Mouse (Mus musculus) cerebellum, adult 18-20 months (tissue): ENCODE results near the gene Trappc12.
A peak's percentile ranks its signal among the peaks of the same experiment; 100 is the strongest.

Experiments
- DNase-seq, 2 experiments: peaks; one replicate each; pipeline ENCODE4 v3.0.0; 2021

Gene Trappc12

DNA sequence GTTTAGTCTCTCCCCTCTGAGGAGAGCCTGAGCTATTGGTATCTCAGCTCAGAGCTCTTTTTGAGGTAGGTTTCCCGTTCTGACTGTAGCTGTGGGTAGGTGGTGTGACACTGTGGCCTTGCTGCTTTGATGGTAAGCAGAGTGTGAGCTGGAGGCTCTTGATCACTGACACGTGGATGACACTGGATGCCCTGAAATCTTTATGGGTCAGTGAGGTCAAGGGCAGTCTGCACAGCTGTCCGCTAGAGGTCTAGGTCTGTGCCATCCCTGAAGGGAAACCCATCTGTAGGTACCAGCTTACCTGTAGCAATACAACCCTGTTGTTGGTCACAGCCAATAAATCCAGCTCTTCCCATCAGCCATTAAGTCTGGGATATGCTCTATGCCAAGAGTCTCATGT lies 64.5 kb downstream of the Trappc12 start:
- no peak for DNase-seq

DNA sequence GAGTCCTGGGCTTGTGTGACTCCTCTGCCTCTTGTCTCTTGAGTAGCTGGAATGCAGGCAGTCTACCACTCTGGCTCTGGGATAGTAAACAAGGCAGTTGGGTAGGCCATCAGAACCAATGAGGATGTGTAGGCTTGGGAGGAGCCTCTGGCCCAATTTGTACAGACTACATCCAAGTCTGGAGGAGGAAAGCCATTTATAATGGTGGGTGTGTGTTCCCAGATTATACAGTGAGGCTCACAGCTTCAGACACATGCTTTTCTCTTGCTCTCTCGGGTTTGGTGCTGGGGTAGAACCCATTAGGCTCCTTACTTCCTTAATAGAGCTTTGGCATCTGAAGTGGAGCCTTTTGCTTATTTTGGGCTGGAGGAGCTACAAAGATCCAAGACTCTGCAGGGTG lies 65.6 kb downstream of the Trappc12 start:
- DNase-seq = no peak

DNA sequence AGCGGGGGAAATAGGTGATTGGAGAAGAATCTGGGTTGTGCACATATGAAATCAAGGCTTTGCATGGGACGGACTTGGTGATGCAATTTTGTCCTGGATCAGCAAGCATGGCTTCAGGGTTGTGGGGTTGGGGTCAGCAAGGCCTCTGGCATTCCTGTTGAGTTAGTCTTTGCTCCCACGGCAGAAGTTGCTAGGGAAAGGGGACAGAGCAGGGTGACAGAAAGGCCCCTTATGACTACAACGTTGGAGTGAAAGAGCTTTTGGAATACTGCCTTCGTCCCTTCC lies 74.4 kb downstream of the Trappc12 start:
- DNase-seq = no peak

DNA sequence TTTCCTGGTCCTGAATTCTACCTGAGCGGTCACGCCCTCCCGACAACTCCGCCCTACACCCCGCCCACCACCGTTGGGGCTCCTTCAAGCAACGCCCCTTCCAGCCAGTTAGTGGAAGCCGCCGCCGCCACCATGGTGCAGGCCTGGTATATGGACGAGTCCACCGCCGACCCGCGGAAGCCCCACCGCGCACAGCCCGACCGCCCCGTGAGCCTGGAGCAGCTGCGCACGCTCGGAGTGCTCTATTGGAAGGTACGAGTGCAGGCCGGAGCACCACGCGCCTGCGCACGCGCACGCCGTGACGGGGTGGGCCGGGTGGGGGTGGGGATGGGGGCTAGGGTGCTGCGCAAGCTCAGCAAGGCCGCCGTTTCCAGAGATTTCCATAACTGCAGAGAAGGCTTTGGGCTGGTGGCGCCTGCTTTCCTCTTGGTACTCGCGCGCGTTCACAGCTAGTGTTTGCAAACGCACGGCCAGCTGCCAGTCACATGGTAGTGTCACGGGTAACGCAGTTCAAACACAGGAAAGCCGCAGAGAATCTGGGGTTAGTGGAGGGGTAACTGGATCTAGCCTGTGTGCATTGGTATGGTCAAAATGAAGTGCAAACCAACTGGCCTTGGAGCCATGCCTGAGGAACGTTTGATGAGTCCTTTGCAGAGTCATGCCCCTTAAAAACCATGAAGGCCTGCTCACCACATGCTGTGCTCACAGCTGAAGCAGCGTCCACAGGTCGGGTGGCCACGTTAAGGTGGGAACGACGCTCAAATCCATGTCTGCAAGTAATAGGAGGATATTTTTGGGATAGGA lies 74.9 kb downstream of the Trappc12 start, which contains the start of gene Adi1:
Gene Adi1, plus strand, starts transcription at position 111 of the 804 bp plus-strand sequence.
- DNase-seq = peak; percentile 86 to 88

DNA sequence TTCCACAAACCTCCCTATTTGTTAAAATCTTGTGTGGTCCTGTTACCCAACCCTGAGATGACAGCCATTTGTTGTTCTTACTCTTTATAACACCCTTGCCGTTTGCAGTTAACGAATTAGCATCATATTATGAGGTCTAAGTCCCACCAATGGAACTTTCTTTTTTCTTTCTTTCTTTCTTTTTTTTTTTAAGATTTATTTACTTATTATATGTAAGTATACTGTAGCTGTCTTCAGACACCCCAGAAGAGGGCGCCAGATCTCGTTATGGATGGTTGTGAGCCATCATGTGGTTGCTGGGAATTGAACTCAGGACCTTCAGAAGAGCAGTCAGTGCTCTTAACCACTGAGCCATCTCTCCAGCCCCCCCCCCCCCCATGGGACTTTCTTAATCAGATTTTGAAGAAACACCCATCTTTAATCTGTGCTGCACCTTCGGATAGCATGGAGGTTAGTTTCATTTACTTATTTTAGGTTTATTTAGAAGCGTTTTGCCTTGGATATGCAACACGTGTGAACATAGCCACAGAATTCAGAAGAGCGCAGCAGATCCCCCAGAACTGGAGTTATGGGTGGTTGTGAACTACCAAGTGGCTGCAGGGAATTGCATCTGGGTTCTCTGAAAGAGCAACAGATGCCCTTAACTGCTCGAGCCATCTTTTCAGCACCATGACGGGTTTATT lies 76.1 kb downstream of the Trappc12 start:
- DNase-seq = no peak

DNA sequence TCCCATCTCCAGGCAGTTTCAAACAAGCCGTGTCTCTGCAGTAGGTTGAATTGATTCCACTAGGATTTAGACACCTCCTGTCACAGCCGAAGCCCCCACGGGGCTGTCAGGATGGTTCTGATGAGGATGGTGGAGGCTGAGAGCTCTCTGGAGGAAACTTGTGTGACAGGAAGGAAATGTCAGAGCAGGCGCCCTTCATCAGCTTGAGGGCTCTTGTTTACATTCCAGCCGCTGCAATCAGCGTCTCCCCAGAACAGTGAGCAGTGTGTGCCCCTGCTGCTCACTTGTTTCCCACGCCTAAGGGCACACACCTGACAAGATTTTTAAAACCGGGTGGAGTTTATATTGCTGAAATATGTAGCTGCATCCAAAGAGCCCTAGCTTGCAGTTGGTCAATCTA lies 83.0 kb downstream of the Trappc12 start:
- DNase-seq = no peak

DNA sequence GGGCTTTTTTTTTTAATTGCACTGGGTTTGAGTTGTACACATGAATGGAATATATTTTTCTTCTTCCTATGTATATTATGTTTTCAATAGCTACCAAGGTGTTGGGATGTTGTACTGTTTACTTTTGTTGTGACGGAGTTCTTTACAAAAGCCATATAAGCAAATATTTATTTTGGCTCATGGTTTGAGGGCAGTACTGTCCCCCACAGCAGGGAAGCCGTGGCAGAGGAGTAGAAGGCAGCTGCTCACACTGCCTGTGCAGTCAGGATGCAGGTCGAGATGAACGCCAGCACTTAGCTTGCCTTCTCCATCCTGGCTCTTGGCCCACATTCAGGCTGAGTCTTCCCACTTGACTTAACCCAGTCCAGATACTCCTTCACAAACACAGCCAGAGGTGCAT lies 83.5 kb downstream of the Trappc12 start:
- DNase-seq = no peak

DNA sequence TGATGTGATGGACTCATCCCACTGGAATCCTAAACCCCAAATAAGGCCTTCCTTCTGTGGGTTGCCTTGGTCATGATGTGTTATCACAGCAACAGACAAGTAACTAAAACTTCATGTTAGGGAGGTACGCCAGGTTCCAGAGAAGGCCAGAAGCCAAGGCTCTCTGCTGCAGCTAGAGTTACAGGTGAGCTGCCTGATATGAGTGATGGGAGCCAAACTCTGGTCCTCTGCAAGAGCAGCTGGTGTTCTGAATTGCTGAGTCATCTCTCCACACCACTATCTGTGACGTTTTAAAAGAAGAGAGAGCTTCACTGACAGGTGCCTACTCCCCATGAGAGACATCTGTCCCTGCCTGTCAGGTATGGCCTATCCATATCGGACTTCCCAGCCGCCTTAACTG lies 87.6 kb downstream of the Trappc12 start:
- DNase-seq = no peak

DNA sequence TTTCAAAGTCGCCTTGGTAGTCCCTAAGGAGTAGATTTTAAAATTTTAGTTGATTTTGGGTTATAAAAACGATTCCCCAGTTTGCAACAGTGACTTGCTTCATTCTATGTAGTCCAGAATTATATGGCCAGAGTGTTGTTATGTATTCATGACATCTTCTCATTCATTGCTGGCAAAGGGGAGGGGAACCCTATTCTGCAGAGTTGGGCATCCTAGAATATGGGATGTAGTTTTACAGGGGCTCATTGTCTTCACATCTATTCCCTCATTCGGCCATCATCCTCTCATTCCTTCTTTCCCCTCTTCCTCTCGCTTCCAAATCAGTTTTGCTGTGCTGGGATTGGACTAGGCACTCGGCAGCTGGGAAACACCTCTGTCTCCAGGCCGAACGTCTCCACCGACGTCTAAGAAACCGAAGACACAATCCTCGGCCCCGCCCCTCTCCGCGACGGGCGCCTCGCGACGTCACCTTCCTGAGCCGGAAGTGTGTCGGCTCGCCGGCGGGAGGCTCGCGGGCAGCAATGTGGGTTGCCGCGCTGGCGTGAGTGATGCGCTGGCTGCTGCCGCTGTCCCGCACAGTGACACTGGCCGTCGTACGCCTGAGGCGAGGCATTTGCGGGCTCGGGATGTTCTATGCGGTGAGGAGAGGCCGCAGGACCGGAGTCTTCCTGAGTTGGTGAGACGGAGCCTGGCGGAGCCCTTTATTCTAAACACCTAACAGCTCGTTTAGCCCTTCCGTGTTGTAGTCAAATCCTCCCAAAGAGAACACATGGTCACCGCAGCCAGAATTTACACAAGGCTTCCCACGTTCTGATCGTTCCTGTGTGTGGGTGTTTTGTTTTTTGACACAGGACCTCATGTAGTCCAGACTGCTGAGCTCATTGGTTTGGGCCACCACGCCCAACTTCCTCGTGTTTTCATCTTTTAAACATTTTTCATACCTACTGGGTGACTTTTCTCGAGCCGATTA lies 100.8 kb downstream of the Trappc12 start, which contains the start of gene Rnaseh1:
Gene Rnaseh1, plus strand, starts transcription at position 462 of the 970 bp plus-strand sequence.
- DNase-seq = peak; percentile 87 to 92
